In the genomic region with DNA sequence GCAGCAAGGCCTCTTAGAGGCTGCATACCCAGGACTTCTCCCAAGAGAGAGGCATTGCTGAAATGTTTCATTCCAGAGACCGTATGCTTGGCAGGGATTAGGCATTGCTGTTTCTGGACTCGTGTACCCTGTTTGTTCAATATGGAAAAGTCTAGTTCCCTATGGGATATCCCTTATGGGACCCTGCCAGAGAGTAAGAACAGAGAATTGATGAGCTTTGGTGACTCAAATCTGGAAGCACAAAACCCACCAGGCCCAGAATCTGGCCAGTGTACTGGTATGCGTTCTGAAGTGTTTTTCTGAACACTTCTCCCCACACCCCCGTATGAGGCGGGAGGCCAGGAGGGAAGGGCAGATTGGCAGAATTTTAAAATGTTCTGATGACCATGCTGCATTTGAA, we compare ENCODE assay signal across 18 mouse cellular contexts.
DNase-seq lines count a peak whose midpoint lies in the region; ATAC-seq and TF ChIP-seq lines count a peak whose summit lies in the region.
"Had no signal": no experiment of that assay in that cellular context is flagged by ENCODE, and none has a peak within 500 bp of the region (broad histone marks: within the 10 kb centered on the region; RNA-seq: fewer than 3 reads in every experiment).

No protein-coding gene starts in this region.

- DNase-seq in kidney, postnatal 10 days: peak; percentile 12
- no peak for DNase-seq in kidney, adult 8-10 months
- peak; percentile 58 for DNase-seq in gastrocnemius, adult 2 months
- peak; percentile 33 for DNase-seq in lung, adult 2 months
- DNase-seq in thymus, postnatal 14 days: no peak
- DNase-seq: adrenal gland, adult 8-10 months; cerebellum, postnatal 14 days; kidney, postnatal 25 days; layer of hippocampus, postnatal 36 days; retina, postnatal 1 day had no signal

- ATAC-seq in cerebellum, adult (ENCODE audit: insufficient number of reproducible peaks, low FRiP score, low TSS enrichment): no peak
- ATAC-seq in erythroid progenitor cell, adult 5-6 weeks (replicated peaks; ENCODE audit: low FRiP score, poor library complexity, severe bottlenecking): no peak
- ATAC-seq: intestine, embryonic 16.5 days had no signal

- H3K4me1 ChIP-seq in lung, adult 2 months (ENCODE audit: control insufficient read depth, insufficient read depth, low read length): peaks cover 21% of the 10 kb centered on the region
- H3K4me1 ChIP-seq: forebrain, embryonic 12.5 days; hindbrain, embryonic 12.5 days had no signal

- no peak for TF ChIP-seq POLR2A in lung, adult 2 months (IDR thresholded peaks at IDR 0.05; ENCODE audit: borderline replicate concordance, extremely low read depth, low read depth, low read length)

- intact Hi-C loops in gastrocnemius, adult 2 months (cut with DNase I): loop anchor here (5.0 kb wide), 1 partner anchor 57 kb away; no protein-coding TSS in a partner anchor

- 42% methylated on average over 5 of the region's 5 CpGs for WGBS in lung, adult 2 months

- H3K27ac ChIP-seq in gastrocnemius, adult 2 months: peak overlapping the region; percentile 63
- H3K27ac ChIP-seq: forebrain, embryonic 12.5 days; hindbrain, embryonic 12.5 days; limb, embryonic 10.5 days; liver, embryonic 14.5 days; neural tube, embryonic 15.5 days had no signal

- TF ChIP-seq CTCF in gastrocnemius, adult 2 months (IDR thresholded peaks at IDR 0.05): no peak
- TF ChIP-seq CTCF in lung, adult 2 months (IDR thresholded peaks at IDR 0.05; ENCODE audit: insufficient read depth, low read length): no peak

- no peak overlapping the region for H3K4me3 ChIP-seq in gastrocnemius, adult 2 months
- no peak overlapping the region for H3K4me3 ChIP-seq in lung, adult 2 months (replicated peaks; ENCODE audit: extremely low read depth, low read depth, low read length)
- H3K4me3 ChIP-seq: forebrain, embryonic 12.5 days; hindbrain, embryonic 12.5 days; limb, embryonic 10.5 days; neural tube, embryonic 15.5 days had no signal

Comparison
In these comparisons a context has a peak if more than half of its experiments do, and no peak if none do; other contexts are left out.
1. DNase-seq: peak in kidney, postnatal 10 days (single experiment), gastrocnemius, adult 2 months (single experiment) and lung, adult 2 months (single experiment); none in kidney, adult 8-10 months (0 of 2) and thymus, postnatal 14 days (single experiment).